Mouse (Mus musculus) retina, embryonic 14.5 days (tissue): ENCODE measurements around the gene Rgs6.
A peak's percentile ranks its signal among the peaks of the same experiment; 100 is the strongest.

Experiments
- DNase-seq: peaks from one replicate; pipeline ENCODE4 v3.0.0-alpha.2; 2015; ENCODE audit warnings: low spot score

Gene Rgs6

DNA sequence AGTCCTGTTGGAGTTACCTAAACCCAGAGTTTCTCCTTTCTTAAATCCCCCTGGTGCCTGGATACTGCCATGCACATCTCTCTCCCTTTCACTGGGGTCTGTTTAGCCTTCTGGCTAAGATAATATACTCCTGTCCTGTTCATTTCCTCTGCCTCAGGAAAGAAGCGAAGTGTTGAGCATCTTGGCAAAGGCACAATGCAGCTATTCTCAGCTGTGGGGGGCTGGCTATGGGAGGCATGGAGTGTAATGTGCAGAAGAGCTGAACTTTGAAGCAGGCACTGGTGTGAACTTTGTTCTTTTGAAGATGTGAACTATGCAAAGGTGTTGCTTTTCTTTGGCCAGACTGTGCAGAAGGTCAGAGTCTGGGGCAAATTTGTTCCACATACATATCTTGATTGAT, 169.3 kb downstream of the Rgs6 start:
- DNase-seq: no peak

DNA sequence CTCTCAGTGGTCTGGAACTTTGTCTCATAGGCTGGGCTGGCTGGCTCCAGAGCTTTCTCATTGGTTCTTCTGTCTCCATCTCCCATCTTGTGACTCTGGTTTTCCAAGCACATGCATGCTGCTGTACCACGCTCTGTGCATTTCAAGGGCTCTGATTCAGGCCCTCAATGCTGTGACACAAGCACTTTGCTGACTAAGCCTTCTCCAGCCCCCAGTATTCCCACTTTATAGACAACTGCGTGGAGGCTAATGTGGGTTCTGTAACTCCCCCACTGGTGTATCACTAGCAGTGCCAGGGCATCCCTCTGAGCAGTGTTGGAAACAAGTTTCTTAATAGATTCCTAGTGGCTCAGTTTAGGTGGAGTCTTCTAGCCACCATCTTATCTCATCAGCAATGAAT, 174.0 kb downstream of the Rgs6 start:
- no peak for DNase-seq

DNA sequence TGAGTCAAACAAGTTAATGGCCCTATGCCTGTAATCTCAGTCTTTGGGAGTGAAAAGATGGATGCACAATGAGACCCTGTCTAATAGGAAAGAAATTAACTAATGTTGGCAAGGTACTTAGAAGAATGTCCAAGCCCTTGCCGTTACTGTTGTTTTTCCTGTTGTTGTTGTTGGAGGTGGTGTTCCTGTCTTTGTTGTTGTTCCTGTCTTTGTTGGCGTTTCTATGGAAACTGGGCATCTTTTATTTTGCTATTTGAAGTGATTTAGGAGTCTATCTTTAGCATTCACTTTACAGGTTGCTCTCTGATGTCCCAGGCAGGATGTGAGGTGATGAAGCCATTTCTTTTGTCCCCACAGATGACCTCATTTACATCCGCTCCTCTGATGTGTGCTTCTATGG, 180.6 kb downstream of the Rgs6 start:
- no peak for DNase-seq

DNA sequence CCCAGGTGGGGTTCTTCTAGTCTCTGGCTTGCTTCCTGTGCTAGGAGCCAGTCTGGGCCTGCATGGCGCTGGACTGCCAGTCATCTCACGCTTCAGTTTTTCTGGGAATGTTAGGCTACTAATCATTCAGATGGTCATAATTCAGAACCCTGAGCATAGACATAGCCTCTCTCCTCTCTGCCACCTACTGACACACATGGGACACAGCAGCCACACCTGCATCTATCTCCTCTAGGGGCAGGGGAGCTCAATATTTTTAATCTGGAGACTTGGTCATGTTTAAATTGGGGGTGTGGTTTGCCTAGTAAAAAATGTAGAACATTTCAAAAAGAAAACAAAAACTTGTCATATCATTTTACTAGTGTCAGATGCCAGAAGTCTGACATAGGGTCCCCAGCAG, 184.1 kb downstream of the Rgs6 start:
- DNase-seq: no peak

DNA sequence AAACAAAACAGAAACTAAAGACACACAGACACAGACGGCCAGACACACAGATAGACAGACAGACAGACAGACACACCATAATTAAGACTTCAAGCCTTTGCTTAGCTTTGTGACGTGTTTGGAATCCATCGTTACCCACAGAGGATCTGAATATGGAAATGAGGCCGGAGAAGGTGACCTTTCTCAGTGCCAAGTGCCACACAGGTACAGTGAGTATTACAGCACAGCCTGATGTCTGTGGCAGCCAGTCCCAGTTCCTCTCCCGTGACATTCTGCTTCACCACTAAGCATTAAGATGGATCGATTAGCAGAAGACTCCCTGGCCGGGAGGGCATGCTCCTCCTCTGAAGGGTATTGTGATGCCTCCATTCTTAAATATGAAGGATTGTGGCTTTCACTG, 186.5 kb downstream of the Rgs6 start:
- DNase-seq: no peak

DNA sequence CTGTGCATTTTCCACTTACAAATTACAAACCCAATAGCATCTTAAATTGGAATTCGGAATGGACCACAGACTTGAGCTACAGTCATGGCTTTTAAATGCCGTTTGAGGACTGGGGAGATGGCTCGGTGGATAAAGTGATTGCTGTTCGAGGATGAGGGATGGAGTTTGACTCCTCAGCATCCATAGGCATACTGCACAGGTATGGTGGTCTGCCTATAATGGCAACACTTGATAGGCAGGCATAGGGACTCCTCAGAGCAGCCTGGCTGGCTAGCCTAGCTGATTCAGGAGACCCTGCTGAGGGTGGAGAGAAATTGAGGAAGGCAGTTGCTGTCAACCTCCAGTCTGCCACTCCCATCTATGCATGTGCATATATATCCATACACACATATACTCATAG, 188.6 kb downstream of the Rgs6 start:
- DNase-seq: no peak

DNA sequence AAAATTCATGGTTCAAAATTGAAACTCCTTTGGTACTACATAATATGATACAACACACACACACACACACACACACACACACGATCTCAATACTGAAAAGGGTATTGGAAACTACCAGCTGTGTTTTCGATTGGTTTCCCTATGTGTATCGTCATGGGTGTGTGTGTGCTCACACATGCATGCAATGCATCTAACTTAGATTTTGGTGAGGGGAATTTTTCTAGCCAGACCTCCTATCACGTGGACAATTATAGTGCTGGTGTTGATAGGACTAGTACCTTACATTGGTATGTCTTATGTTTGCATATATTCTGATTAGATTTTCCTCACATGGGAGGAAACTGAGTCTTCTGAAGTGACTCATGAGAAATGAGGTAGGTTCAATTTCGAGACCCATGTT, 192.8 kb downstream of the Rgs6 start:
- DNase-seq: no peak

DNA sequence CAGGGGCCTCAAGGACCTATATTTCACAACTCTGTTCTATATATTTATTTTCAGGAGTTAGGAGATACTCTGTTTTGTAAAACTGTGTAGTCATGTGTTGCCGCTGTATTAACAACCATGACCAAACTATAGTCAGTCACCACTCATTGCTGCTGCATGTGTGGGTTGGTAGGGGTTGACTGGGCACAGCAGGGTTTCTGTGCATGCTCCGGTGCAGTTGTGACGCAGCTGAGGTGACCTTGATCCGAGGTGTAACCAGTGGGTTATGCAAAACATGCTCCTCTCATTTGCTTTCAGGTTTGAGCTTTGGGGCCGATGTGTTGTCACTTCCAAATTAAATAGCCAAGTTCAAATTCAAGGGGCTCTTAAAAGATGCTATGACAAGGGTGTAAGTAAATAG, 193.3 kb downstream of the Rgs6 start:
- no peak for DNase-seq

DNA sequence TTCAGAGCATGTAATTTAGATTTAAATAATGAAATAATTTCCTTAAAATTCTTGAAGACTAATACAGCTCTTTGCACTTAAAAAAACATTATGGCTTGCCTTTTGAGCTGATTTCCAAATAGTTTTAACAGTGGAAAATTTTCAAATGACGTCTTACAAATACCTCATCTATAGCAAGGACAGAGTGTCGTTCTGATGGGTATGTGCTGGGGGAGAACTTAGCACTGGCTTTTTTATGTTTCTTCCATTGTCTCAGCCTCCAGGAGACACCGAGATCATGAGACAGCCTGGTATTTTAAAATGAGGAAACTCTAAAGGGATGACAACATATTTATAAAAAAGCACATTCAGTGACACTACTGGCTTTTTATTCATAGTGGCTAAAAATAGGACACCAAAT, 204.0 kb downstream of the Rgs6 start:
- no peak for DNase-seq

DNA sequence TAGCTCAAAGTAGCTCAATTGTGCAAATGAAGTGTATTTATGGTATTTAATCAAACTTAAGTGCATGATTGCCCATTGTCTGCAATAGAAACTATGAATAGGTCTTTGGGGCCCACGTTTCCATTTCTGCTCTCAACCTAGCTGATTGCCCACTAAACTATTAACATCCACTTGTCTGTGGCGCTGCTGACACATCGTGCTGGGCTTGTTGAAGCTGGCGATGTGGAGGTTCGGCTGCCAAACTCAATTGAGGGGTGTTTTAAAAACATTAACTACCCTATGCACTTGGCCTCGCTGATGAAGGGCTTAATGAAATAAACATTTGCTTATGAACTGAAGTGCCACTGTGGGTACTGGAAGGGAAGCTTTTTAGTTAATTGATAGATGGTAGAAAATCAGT, 211.8 kb downstream of the Rgs6 start:
- DNase-seq: no peak

DNA sequence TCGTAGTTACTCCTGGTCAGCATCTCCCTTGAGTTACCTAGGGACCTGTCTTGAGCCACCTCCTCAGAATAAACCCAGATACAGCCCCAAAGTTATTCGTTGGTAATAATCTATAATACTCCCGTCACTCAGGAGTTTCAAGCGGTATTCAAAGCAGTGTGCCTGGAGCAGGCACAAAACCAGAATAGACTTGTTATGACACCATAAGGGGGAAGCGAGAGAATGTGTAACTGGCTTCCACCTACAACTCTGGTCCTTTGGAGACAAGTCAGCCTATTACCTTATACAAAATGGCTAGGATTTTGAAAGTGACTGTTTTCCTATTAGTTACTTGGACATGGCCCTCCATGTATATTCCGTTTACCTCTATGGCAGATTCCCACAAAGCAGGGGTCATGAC, 213.6 kb downstream of the Rgs6 start:
- no peak for DNase-seq

DNA sequence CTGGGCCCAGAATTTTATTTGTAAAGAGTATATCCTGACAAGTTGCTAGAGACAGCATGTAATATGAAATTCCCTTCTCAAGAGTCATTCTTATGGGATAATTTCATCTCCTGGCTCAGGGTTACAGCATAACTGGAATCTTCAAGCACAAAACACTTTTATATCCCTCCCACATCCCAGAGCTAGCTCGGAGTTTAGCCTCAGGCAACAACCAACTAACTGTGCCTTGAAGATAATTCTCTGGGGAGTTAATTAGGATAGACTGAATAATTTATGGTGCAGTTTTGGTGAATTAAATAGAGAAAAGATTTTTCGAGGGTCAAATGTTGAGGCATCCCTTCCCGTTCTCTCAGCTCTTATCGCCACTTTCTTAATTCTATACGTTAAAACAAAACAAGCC, 214.6 kb downstream of the Rgs6 start:
- no peak for DNase-seq

DNA sequence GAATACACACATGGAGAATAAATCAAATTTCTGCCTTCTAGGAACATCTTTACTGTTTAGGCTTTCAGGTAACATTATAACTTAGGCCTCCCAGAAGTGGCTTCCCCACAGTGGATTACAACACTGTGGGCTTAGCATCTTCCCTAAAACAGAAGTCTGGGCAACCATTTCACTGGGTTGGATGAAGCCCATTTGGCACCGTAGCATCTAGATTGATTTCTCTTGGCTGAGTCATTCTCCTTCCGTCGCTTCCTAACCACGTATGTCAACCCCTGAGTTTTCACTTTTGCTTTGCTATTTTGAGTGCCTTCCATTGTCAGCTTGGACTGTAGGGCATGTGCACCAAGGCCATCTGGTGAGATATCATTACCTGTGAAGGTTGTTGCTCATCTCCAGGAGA, 217.1 kb downstream of the Rgs6 start:
- no peak for DNase-seq

DNA sequence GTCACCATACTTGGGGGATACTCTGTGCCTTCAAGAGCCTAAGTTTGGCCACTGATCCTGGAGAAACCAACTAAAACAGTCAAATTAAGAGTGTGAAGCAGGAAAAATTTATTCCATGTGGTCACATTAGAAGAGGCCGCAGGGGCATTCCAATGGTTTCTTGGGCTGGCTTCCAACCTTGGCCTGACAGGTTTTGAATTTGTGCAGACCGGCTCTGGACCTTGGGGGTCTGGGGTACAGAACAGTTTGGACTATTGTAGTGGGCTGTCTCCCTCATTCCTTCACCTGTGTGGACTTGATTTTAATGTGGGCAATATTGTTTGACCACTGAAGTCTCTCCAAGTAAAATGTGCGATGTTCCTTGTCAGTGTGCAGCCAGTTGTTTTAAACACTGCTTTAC, 222.5 kb downstream of the Rgs6 start:
- no peak for DNase-seq

DNA sequence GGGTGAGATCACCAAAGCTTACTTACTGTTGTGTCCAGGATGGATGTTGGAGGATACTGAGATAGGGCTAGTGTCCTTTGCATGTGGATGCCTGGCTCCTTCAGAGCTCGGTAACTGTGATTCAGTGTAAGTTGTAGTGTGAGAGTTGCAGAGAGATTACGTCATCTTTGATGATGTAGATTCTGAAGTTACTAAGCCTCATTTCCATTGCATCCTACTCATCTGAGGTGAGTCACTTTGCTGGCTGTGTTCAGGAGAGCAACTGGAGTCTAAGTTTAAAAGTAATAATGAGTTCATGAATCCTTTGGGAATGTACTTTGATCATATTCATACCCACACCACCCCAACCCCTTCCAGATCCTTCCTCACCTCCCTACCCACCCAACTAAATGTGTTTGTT, 227.9 kb downstream of the Rgs6 start:
- DNase-seq: no peak

DNA sequence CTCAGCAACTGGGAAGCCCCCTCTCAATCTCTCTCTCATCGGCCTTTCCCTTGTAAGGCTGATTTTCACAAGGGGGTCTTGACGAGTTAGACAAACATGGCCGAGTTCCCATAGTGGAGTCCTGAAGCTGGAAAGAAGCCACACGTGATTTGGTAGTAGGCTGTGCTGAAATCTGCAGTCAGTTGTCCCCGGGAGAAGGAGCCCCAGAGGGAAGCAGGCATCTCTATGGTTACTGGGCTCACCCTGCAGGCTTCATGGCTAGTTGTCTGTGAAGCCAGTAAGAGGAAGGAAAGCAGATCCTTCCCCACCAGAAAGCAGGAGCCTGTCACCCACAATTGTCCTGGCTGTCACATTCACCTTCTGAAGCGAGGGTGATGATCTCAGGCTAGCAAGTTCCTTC, 231.2 kb downstream of the Rgs6 start:
- peak; percentile 3 for DNase-seq

DNA sequence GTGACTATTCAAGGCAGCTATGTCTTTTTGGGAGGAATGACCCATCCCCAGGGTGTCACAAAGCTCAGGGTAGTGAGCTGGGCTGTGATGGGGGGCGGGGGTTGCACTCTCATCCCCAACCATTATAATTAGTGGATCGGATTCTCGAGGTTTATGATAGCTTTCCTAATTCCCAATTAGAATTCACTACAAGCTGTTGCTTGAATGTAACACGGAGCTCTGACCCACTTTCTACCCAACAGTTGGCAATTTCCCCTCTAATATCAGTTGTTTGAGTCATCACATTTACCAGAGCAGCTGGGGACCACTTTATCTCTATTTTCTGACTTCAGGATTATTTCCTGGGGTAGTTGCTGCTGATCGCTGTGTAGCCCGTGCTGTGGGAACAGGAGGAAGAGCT, 231.9 kb downstream of the Rgs6 start:
- DNase-seq: peak; percentile 39

DNA sequence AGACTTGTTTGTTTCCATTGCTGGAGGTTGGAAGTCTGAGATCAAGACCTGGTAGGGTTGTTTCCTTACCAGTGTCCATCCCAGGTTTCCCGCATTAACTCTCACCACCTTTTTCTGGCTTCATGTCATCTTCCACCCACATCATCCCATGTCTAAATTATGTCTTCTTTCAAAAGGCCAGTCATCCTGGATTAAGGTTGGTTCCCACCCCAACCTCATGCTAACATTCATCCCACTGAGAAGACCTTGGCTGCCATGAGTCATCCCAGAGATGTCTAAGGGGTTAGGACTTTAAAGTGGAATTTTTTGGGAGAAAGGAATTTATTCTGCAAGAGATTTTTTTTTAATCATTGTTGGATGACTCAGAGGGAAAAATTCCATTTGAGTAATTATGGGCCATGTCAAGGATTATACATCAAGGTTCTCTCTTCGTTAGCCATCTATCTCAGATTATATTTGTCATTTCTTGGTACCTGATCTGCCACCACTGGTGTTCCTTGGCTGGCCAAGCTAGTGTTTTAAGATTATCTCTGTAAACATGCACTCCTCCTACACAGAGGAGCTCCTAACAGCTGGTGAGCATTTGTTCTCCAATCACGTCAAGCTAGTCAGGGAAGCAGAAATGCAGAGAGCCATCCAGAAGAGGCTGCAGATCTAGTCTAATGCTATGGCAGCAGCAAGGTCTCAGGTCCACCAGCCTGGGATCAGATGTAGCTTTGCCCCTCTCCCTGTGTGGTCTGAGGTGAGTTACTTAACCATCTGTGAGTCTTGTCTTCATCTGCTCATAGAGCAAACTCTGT, 234.9 kb downstream of the Rgs6 start:
- no peak for DNase-seq

DNA sequence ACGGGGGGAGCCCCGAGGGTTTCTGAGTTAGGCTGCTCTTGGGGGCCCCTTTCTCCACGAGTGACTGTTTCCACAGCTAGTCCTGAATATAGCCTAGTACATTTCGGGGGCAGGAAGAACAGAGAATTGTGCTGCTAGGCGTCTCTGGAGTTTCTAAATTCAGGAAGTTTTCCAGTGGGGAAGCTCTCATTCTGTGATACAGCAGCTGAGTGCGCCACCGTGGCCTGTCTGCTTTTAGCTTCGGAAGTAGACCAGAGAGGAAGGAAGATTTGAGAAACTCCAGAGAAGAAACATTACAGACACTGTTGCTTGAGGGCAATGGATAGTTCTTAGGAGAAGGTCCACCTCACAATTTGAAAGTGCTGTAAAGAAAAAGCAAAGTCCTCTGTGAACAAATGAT, 242.2 kb downstream of the Rgs6 start:
- DNase-seq: no peak

DNA sequence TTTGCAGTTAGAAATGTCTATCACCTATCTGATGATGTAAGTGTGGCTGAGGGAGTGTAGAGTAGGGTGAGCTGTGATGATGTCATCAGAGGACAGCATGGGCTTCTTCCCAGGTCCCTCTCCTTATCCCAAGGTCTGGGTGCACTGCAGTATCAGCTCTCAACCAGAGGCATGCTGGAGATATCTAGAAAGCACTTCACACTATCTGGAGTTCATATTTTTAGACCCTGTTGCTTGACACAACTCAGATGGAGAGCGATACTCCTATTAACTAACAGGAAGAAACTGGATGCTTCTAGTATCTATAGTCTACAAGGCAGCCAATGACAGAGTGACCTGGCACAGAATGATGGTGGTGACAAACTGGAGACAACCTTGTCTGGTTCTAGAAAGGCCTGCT, 250.5 kb downstream of the Rgs6 start:
- no peak for DNase-seq

DNA sequence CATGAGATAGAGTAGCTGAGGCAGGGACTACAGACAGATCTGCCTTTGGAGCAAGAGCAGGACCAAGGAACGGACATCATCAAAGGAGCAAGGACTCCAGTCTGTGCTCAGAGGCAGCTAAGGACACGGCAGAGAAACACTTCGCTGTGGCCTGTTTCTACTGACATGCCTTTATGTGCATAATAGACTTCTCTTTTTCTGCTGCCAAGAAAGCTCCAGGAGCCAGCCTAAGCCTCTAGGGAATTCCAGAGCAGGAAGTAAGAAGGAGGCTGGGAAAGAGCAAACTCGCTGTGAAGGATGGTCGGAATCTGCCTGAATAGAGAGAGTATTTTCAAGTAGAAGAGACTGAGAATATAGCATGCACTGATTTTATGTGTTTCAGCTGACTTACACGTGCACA, 253.5 kb downstream of the Rgs6 start:
- no peak for DNase-seq

DNA sequence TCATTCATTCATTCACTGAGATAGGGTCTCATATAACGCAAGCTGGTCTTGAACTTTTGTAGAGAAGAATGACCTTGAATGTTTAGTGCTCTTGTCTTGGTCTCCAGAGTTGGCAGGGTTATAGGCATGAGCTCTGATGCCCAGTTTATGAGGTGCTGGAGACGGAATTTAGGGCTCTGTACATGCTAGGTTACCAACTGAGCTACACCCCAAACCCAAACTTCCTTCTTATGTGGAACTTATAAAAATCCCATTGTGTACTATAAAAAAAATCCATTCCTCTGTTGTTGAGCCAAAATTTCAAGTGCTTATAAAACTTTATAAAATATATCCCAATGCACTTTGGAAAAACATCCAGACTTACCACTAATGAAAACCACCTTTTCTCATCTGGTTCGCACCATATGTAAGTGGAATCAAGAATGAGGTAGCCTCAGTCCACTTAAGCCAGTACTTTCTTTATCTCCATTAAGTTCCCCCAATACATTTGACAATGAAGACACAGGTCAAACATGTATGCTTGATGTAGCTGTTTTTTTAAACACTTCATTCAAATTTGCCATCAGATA, 260.3 kb downstream of the Rgs6 start:
- DNase-seq: no peak

DNA sequence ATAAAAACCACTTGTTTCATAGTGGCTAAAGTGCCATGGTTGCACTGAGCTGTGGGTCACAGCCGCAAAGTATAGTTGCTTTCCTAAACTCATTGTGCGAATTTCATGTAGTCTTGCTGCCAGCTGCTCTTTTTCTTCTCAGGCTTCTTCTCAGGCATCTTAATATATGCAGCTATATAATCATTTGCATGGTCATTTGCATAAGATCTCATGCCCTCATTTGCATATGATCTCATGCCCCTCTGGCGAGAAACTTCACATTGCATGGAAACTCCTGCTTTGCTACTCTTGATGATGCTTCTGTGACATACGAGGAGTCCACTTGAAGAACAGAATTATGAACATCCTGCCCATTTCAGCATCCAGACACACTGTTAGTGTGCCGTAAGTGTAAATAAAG, 266.8 kb downstream of the Rgs6 start:
- no peak for DNase-seq
